Mouse (Mus musculus) lung, postnatal 25 days (tissue): Measurements from ENCODE around the gene U2af1l4.

ENCODE experiments used
- DNase-seq: peaks from one replicate; pipeline ENCODE4 v3.0.0; 2022; ENCODE audit warnings: low spot score

The U2af1l4 gene

GRCm38 (mm10) chr7:30588676-30589434 lies 25.8 kb downstream of the U2af1l4 start, which contains the start of gene Kmt2b:
TSS of gene Kmt2b (minus strand) at chr7:30588726.
- DNase-seq: peak; percentile 98

DNA sequence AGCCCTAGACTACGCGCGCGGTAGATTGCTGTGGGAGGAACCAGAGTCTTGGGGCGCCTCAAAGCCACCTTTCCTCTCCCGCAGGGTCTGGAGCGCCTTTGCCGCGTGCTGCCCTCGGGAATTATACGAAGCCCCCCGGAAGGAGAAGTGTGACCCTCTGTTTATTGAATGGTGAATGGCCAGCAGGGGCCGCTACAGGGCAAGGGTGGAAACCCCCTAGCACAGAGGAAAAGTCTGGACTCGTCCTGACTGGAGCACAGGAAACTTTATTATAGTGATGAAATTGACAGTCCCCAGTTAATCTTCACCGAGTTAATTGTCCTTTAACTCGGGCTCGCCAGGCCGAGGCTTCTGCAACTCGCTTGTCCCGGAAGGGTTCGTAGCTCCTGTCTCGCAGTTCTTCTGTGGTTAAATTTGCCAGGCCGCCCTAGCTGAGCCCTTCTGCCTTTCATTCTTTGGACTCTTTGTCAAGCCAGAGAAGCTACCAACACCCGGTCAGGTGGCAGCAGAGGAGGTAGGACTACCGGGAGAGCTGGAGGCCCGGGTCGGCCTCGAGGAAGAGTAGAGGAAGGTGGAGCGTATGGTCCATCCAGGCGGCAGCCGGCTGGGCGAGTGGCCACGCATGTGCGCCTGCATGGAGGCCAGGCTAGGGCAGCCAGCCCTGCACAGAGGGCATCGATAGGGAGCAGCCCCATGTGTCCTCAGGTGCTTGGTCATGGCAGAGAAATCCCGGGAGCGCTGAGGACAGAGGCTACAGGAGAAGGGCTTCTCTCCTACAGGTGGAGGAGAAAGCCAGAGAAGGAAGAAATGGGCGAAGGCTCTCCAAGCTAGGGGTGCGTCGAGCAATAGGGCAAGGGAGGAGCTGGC lies 26.6 kb downstream of the U2af1l4 start:
- DNase-seq: peak; percentile 84

DNA sequence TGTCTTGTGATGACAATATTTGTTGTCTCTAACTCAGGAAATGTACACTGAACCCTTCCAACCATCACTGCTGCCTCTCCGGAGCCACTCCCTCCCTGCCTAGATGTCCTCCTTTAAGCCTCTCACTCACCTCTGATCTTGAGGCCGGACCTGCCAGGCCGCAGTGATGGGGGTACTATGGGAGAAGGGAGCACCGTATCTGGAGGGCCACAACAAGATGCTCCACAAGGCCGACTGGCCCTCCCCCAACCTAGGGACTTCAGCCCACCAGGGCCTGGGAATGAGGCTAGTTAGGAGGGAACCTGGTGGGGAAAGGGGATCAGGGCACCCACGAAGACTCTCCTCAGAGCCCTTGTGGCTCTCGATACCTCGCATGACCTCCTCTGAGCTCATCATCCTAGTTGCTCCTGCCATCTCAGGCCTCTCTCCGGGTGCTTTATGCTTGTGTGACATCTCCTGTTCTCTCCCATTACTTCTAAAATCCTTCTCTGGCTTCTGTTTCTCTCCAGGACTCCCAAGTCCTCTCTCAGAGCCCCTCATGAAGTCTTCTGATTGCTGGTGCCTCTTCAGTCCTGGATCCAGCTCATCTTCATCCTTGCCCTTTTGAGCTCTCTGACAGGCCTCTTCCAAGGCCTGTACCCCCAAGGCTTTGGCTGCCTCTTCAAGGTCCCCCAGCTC lies 28.0 kb downstream of the U2af1l4 start:
- no peak for DNase-seq

DNA sequence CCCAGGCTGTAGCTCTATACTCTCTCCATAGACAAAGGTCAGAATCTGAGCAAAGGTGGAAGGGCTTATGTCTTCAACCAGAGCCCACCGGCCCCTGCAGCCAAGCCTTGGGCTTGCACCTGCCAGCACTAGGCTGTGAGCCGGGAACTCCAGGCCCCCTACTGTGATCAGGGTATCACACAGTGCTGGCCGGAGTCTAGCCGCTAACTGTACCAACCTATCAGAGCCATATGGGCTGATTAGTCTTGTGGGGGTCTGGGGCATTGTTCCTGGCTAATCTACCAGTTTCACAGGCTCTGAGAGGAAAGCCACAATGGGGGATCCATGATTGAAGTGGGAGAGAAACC lies 28.5 kb downstream of the U2af1l4 start:
- DNase-seq: no peak

GRCm38 (mm10) chr7:30592772-30593423 lies 29.8 kb downstream of the U2af1l4 start:
- no peak for DNase-seq

DNA sequence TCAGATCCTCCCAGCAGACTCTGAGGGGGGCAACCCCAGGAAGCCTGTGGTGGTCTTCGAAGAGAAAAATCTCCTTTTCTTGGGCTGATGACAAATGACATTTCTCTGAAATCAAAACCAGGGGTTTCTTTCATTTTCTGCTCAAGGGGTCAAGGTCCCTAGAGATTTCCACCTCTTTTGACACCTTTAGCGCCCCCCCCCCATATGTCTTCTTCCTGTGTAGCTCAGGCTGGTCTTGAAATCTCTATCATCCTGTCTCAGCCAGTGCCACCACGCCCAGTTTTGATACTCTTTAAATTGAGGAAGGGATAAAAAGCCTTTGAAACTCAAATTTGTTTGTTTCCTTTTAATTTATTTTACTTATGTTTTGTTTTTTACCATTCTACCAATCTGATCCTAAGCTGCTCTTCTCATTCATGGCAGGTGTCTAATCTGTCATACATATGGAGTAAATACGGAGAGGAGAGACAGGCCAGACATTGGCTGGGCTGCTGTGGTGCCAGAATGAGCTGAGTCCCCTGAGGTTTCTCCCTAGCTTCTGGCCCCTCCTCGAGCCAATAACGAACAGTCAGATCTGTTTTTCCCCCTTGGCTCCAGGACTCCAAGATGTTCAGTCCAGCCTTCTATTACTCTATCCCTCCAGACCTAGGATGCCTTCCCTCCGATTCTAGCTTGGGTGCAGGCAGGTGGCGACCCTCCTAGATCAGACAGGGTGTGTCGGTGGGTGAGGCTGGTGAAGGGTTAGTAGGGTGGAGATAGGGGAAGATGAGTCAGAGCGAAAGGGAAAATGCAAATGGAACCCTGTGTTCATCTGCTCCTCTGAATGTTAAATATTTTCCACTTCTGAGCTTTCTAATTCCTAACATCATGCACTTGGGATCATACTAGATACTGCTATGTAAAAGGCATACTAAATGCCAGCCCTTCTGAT lies 30.7 kb downstream of the U2af1l4 start:
- no peak for DNase-seq

DNA sequence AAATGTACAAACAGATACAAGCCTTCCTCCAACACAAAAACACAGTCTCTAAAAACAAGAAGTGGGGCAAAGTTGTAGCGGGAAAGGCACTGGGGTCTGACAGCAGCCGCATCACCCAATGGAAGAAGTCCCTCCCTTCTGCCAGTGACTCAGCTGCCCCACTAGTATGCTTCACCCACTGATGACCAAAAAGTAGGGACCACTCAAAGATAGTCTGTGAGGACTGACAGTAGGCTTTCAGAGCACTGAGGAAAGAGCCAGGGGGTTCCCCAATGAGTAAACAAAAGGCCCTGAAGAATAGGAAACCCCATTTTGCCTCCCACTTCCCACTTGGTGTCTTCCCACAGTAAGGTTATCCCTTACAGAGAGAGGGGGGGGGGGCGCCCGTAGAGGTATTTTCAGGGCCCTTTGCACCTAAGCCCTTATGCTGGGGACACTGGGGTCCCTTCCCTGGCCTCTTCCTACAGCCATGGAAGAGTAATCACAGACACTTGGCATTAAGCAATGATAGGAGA lies 31.5 kb downstream of the U2af1l4 start:
- no peak for DNase-seq

GRCm38 (mm10) chr7:30596093-30596492 lies 33.0 kb downstream of the U2af1l4 start:
- DNase-seq: no peak

DNA sequence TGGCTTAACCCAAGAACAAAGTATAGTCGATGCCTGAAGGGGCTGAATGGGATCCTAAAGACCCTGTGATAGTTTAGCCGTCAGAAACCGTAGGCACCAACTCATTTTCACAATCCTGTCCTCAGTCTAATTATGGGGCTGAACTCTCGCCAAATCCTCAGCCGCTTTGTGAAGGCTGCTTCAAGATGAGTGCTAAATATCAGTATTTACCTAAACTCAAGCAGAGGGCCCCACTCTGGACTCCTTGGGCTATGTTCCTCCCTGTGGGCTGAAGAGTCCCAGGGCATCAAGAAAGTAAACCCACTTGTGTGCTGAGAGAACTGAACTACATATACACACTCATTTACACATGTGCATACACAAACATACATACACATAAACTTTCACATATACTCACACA lies 33.7 kb downstream of the U2af1l4 start:
- DNase-seq: peak; percentile 35

- no peak for DNase-seq
These were observed 35.7 kb downstream of the U2af1l4 start, which contains the start of gene Zbtb32 for GRCm38 (mm10) chr7:30598786-30599185. TSS of gene Zbtb32 (minus strand) at chr7:30598909.

DNA sequence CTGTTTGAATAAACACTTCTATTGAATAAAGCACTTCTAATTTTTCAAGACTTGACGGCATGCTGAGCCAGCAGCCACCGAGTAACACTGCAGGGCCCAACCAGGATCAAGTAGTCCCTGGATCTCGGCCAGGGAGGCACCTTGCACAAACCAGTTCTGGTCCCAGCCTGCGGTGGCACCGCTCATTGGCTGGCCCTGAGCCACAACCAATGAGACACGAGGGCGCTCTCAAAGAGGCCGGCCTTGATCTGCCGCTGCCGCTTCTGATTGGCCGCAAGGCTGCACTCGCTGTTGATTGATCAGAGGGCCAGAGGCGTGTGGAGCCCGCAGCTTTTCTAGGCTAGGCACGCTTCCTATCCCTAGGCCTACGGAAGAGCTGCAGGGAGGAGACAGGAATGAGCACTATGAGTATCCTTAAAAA lies 36.8 kb downstream of the U2af1l4 start:
- DNase-seq: peak; percentile 97

DNA sequence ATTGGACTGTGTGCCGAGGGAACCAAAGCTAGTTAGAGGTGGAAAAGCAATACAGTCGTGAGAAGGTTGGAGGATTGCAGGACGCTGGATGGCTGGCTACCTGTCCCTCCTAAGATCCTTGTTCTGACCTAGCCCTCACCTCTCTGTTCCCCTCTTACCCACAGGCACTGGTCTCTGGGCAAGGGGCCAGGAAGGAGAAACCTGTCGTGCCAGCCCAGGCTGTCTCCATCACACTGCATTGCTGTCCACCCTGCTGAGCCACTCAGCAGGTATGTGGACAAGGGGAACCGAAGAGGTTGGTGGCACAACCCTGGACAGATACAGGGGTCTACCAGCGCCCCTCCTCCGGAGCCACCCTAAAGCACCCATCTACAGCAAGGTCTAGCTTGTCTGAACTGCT lies 37.5 kb downstream of the U2af1l4 start:
- peak; percentile 82 for DNase-seq

- DNase-seq: peak; percentile 90
These were observed 39.5 kb downstream of the U2af1l4 start for GRCm38 (mm10) chr7:30602583-30602982.

DNA sequence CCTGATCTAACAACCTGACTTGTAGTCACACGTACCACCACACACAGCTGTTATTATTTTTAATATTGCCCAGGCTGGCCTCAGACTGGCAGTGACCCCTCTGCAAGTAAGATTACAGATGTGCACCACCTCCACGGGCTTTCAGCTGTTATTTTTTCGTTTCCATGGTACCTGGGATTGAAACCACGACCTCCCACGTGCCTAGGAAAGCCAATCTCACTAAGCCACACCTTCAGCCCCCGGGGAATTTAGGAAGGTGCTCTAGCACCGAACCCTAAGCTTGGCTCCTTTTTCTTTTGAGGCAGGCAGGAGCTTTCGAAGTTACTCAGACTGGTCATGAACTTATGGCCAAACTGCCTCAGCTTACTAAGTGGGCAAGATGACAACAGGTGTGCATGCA lies 41.3 kb downstream of the U2af1l4 start:
- no peak for DNase-seq

GRCm38 (mm10) chr7:30604944-30605343 lies 41.8 kb downstream of the U2af1l4 start:
- no peak for DNase-seq

DNA sequence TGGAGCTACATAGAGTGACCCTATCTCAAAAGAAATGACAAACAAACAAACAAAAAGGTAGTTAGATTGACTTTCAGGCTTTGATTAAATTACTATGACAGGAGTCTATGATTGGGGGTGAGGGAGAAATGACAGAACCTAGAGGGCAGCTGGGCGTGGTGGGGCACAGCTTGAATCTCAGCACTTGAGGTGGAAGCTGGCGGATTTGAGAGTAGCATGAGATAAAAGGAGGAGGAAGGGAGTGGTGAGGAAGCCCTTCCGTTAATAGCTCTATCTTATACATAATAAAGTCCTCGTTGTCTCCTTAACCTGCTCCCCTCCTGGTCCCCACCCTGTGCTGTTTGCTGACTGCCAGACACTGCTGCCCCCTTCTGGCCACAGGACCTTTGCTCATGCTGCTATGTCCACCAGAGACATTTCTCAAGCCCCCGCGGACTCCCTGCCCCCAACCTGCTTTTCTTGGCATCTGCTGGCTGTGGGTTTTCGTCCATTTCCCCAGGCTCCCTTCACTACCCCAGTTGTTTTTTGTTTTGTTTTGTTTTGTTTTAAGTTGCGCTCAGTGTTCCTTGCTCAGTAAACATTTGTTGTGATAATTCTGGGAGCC lies 44.7 kb downstream of the U2af1l4 start:
- DNase-seq: peak; percentile 76

GRCm38 (mm10) chr7:30608476-30608875 lies 45.4 kb downstream of the U2af1l4 start:
- no peak for DNase-seq

- DNase-seq: no peak
These were observed 46.9 kb downstream of the U2af1l4 start for GRCm38 (mm10) chr7:30610043-30610442.

DNA sequence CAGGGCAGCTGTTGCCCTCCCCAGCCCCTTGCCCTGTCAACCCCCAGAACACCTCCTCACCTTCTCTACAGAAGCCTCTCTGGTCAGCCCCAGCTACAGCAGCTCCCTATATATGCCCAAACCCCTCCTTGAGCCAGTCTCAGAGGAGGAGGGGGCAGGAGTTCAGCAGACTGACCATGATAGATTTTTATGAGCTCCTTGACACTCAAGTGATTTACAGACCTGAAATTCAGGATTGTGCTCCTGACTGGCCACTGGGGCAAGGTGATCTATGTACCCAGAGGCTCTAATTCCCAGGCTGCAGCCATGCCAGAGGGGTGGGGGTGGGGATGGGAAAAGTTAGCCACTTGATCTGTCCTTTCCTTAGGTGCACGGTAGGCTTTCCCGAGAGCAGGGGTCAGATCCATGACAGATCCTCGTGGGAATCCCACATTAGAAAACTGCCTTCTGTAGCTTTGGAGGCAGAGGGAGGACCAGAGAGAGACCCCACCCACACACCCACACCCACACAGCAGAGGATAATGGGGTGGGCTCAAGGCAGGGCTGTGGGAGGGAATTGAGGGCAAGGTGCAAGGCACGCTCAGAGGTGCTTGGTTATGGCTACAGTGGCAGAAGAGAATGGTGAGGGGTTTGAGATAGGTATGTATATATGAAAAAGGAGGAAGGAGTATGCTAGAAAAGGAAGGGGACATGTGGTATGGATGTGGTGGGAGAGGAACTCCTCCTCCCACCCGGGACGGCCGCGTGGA lies 49.7 kb downstream of the U2af1l4 start, which contains the start of gene Upk1a:
Gene Upk1a, minus strand, starts transcription at position 194 of the 749 bp plus-strand sequence.
- DNase-seq: no peak
